Mouse (Mus musculus) liver, embryonic 15.5 days (tissue): Measurements from ENCODE around the gene AF067061. TPM values are rescaled to one million over a fixed set of nuclear protein-coding genes. Genes with fewer than 3 reads are reported as not detected.
"Not testable (repeated sequence)": the region's sequence is repeated elsewhere in the genome, so short reads cannot be mapped to it uniquely, and the experiment has no call there.

Experiments
- ATAC-seq: fragments of 200-750 bp; cut with Nextera tagmentation; 2 replicates; pipeline ENCODE4 v1.8.0; 2017; ENCODE audit warnings: moderate number of reproducible peaks, mild to moderate bottlenecking, moderate library complexity; ENCODE audit not compliant: insufficient read depth
- H3K27ac ChIP-seq: fragments of 300-500 bp; sonication (generic); replicated peaks from 2 replicates; pipeline ENCODE4 v1.5.1; 2015; ENCODE audit warnings: mild to moderate bottlenecking, inconsistent platforms
- H3K27me3 ChIP-seq: fragments of 300-500 bp; sonication (generic); 2 replicates; pipeline ENCODE4 v1.6.1; 2015; ENCODE audit warnings: mild to moderate bottlenecking, inconsistent platforms
- H3K36me3 ChIP-seq: fragments of 300-500 bp; sonication (generic); replicated peaks from 2 replicates; pipeline ENCODE4 v1.6.1; 2015; ENCODE audit warnings: moderate library complexity, mild to moderate bottlenecking, inconsistent platforms
- H3K4me1 ChIP-seq: fragments of 300-500 bp; sonication (generic); replicated peaks from 2 replicates; pipeline ENCODE4 v1.6.1; 2015; ENCODE audit warnings: inconsistent platforms
- H3K4me2 ChIP-seq: fragments of 300-500 bp; sonication (generic); 2 replicates; pipeline ENCODE4 v1.6.1; 2015; ENCODE audit warnings: moderate library complexity, mild to moderate bottlenecking, inconsistent platforms
- H3K4me3 ChIP-seq: fragments of 300-500 bp; sonication (generic); replicated peaks from 2 replicates; pipeline ENCODE4 v1.5.1; 2015; ENCODE audit warnings: mild to moderate bottlenecking, inconsistent platforms
- H3K9ac ChIP-seq: fragments of 300-500 bp; sonication (generic); 2 replicates; pipeline ENCODE4 v1.6.1; 2015; ENCODE audit warnings: moderate library complexity, mild to moderate bottlenecking, inconsistent platforms
- H3K9me3 ChIP-seq: fragments of 300-500 bp; sonication (generic); replicated peaks from 2 replicates; pipeline ENCODE4 v1.6.1; 2016; ENCODE audit warnings: inconsistent platforms
- whole genome bisulfite sequencing: fragments of 180-500 bp; shearing (Covaris S2); methylation state at CpG from one replicate; pipeline ENCODE4 v1.1.7; 2015; ENCODE audit warnings: mixed read lengths; ENCODE audit not compliant: insufficient replicate concordance; 5-methylcytosine and 5-hydroxymethylcytosine counted together
- polyA plus RNA-seq: library from polyadenylated mRNA; unstranded; fragments of >200 nt; fragmentation: Nextera tagmentation; extraction: Ambion mirVana; gene quantifications from 2 replicates; pipeline ENCODE4 v1.2.1, GENCODE M21; 2015

The AF067061 gene
- not detected in 2 replicates for polyA plus RNA-seq

GRCm38 (mm10) chr13:120262870-120263269 lies at the start of gene AF067061:
AF067061 (plus strand) TSS chr13:120263114.
- not testable (repeated sequence) for H3K4me3 ChIP-seq

DNA sequence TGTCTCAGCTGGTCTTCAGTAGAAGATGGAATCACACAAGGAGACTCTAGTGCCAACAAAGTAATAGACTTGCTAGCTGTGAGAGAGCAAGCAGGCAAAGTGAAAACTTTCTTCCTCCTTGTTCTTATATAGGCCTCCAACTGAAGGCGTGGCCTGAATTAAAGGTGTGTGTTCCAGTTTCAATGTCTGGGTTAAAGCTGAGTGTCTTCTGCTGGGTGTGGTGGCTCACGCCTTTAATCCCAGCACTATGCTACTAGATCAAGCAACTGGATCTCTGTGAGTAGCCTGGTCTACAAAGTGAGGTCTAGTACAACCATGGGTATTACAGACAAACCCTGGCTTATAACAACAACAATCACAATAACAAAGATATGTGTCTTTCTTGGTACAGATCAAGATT lies 47.1 kb upstream of the AF067061 start, which contains the start of gene Gm21762:
Gene Gm21762 (minus strand): TSS at position 101 of the 400 bp plus-strand sequence.
- H3K4me2 ChIP-seq, ATAC-seq, H3K4me1 ChIP-seq, H3K9me3 ChIP-seq, H3K27ac ChIP-seq, H3K27me3 ChIP-seq, H3K36me3 ChIP-seq, H3K9ac ChIP-seq, H3K4me3 ChIP-seq: not testable (repeated sequence)
- WGBS = no CpG with 5 or more reads among the region's 2 CpGs

More at GRCm38 (mm10) chr13:120262870-120263269, at the start of gene AF067061:
- not testable (repeated sequence) for H3K36me3 ChIP-seq, H3K9me3 ChIP-seq, H3K4me2 ChIP-seq, H3K27ac ChIP-seq, H3K9ac ChIP-seq, H3K27me3 ChIP-seq, ATAC-seq, H3K4me1 ChIP-seq
- 53% methylated on average over 2 of the region's 2 CpGs for WGBS

DNA sequence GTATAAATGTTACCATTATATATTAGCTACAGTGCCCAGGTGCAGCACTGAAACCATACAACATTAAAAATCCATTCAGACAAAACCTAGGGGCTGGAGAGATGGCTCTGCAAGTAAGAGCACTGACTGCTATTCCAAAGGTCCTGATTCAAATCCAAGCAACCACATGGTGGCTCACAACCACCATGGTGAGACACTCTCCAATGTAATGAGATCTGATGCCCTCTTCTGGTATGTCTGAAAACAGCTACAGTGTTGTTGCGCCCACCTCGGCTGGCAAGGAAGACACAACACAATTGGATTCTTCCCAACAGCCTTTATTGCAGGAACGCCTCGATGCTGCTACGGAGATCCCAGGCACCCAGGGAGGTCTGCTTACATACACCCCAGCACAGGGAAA lies 42.0 kb upstream of the AF067061 start:
- WGBS = 76% methylated on average over 5 of the region's 5 CpGs
- H3K27ac ChIP-seq, H3K4me1 ChIP-seq, H3K9me3 ChIP-seq, H3K4me3 ChIP-seq, H3K27me3 ChIP-seq, H3K9ac ChIP-seq, H3K36me3 ChIP-seq, H3K4me2 ChIP-seq, ATAC-seq: not testable (repeated sequence)

- not testable (repeated sequence) for H3K27ac ChIP-seq, ATAC-seq, H3K4me1 ChIP-seq, H3K27me3 ChIP-seq, H3K36me3 ChIP-seq, H3K9ac ChIP-seq, H3K4me3 ChIP-seq, H3K9me3 ChIP-seq, H3K4me2 ChIP-seq
- 80% methylated on average over 16 of the region's 25 CpGs for WGBS
Observed at GRCm38 (mm10) chr13:120223012-120223659, 39.8 kb upstream of the AF067061 start.

GRCm38 (mm10) chr13:120231798-120232197 lies 31.1 kb upstream of the AF067061 start:
- ATAC-seq, H3K36me3 ChIP-seq, H3K4me2 ChIP-seq, H3K4me3 ChIP-seq, H3K27ac ChIP-seq, H3K9me3 ChIP-seq, H3K9ac ChIP-seq, H3K4me1 ChIP-seq, H3K27me3 ChIP-seq: not testable (repeated sequence)
- 73% methylated on average over 17 of the region's 17 CpGs for WGBS

GRCm38 (mm10) chr13:120232447-120233049 lies 30.4 kb upstream of the AF067061 start:
- H3K36me3 ChIP-seq, H3K4me1 ChIP-seq, H3K4me2 ChIP-seq, H3K9me3 ChIP-seq, H3K9ac ChIP-seq, H3K4me3 ChIP-seq, H3K27ac ChIP-seq, ATAC-seq, H3K27me3 ChIP-seq: not testable (repeated sequence)
- WGBS = 65% methylated on average over 13 of the region's 25 CpGs

- ATAC-seq, H3K4me3 ChIP-seq, H3K27me3 ChIP-seq, H3K9me3 ChIP-seq, H3K4me2 ChIP-seq, H3K27ac ChIP-seq, H3K4me1 ChIP-seq, H3K36me3 ChIP-seq, H3K9ac ChIP-seq: not testable (repeated sequence)
Observed at GRCm38 (mm10) chr13:120238811-120239210, 24.1 kb upstream of the AF067061 start, which contains the start of gene Gm21731. Gm21731 (plus strand) TSS chr13:120239111.

GRCm38 (mm10) chr13:120251208-120251924 lies 11.5 kb upstream of the AF067061 start:
- WGBS = 48% methylated on average over 2 of the region's 3 CpGs
- ATAC-seq = not testable (repeated sequence)

GRCm38 (mm10) chr13:120258817-120259658 lies 3.9 kb upstream of the AF067061 start:
- not testable (repeated sequence) for H3K9me3 ChIP-seq, H3K4me3 ChIP-seq, H3K4me2 ChIP-seq, H3K27ac ChIP-seq, H3K36me3 ChIP-seq, ATAC-seq, H3K9ac ChIP-seq, H3K4me1 ChIP-seq, H3K27me3 ChIP-seq
- WGBS = 59% methylated on average over 3 of the region's 3 CpGs

More at GRCm38 (mm10) chr13:120251208-120251924, 11.5 kb upstream of the AF067061 start:
- not testable (repeated sequence) for H3K27ac ChIP-seq, H3K9ac ChIP-seq, H3K9me3 ChIP-seq, H3K4me2 ChIP-seq, H3K36me3 ChIP-seq, H3K4me1 ChIP-seq, H3K27me3 ChIP-seq, H3K4me3 ChIP-seq

GRCm38 (mm10) chr13:120259718-120260117 lies 3.2 kb upstream of the AF067061 start:
- H3K27ac ChIP-seq, H3K4me2 ChIP-seq, H3K36me3 ChIP-seq, H3K9me3 ChIP-seq, ATAC-seq, H3K4me3 ChIP-seq, H3K4me1 ChIP-seq, H3K9ac ChIP-seq, H3K27me3 ChIP-seq: not testable (repeated sequence)
- WGBS = 43% methylated on average over 3 of the region's 3 CpGs

- H3K9ac ChIP-seq, H3K9me3 ChIP-seq, H3K27me3 ChIP-seq, H3K4me1 ChIP-seq, H3K4me3 ChIP-seq, ATAC-seq, H3K4me2 ChIP-seq, H3K27ac ChIP-seq, H3K36me3 ChIP-seq: not testable (repeated sequence)
- WGBS = 13% methylated on average over 2 of the region's 2 CpGs
Observed at GRCm38 (mm10) chr13:120277837-120278236, 14.9 kb downstream of the AF067061 start.
